Mouse (Mus musculus) cerebellum, adult 2 months (tissue): ENCODE measurements at regions not wholly inside any gene's neighbourhood (a gene's known extent, or its start where the extent isn't known, plus 50 kb on each side); places are given as distances from the start of the nearest gene placed in this dataset.

Experiments used
- DNase-seq, 2 experiments: peaks; one replicate each; pipeline ENCODE4 v3.0.0; 2021
- H3K27ac ChIP-seq: fragments of 200-500 bp; 2 replicates; pipeline ENCODE4 v1.5.1; 2012; ENCODE audit warnings: low read length, control low read depth, inconsistent platforms; ENCODE audit not compliant: insufficient read depth
- H3K27me3 ChIP-seq: fragments of 200-500 bp; 2 replicates; pipeline ENCODE4 v1.6.1; 2012; ENCODE audit warnings: inconsistent platforms, mild to moderate bottlenecking, low read length, moderate library complexity; ENCODE audit not compliant: control insufficient read depth, insufficient read depth
- H3K4me1 ChIP-seq: fragments of 200-500 bp; 2 replicates; pipeline ENCODE4 v1.6.1; 2011; ENCODE audit warnings: low read length; ENCODE audit not compliant: control insufficient read depth, insufficient read depth
- H3K4me3 ChIP-seq: fragments of 200-500 bp; replicated peaks from 2 replicates; pipeline ENCODE3; 2011; ENCODE audit warnings: mild to moderate bottlenecking, low read depth, low read length, control low read depth; ENCODE audit not compliant: insufficient read depth
- CTCF ChIP-seq: fragments of 200-500 bp; IDR thresholded peaks from 2 replicates; pipeline ENCODE4 v1.5.1; 2011; ENCODE audit warnings: low read depth, mild to moderate bottlenecking, control low read depth, low read length, moderate library complexity, borderline replicate concordance; ENCODE audit not compliant: insufficient read depth
- POLR2A ChIP-seq: fragments of 200-500 bp; IDR thresholded peaks from 2 replicates; pipeline ENCODE4 v1.6.1; 2011; ENCODE audit warnings: low read length, control low read depth, borderline replicate concordance; ENCODE audit not compliant: insufficient read depth
- WGBS: fragments of 180-500 bp; shearing (Covaris S2); methylation state at CpG from one replicate; pipeline ENCODE4 v1.1.7; 2018; 5-methylcytosine and 5-hydroxymethylcytosine counted together

- H3K4me1 ChIP-seq, result no peaks in the 10 kb centered on the region
- no peak for DNase-seq
- TF ChIP-seq CTCF (no peak), POLR2A (no peak)
- H3K27me3 ChIP-seq, result no peaks in the 10 kb centered on the region
- WGBS, result 33% methylated on average over 3 of the region's 3 CpGs
- H3K27ac ChIP-seq, result no peak overlapping the region
- no peak overlapping the region for H3K4me3 ChIP-seq
Observed at GRCm38 (mm10) chr9:90683319-90683718, 412.7 kb upstream of the Tbc1d2b start.

GRCm38 (mm10) chr9:90690066-90690465 lies 419.5 kb upstream of the Tbc1d2b start:
- no peak; the same call in 1 of the 2 replicates for TF ChIP-seq POLR2A
- no peak for TF ChIP-seq CTCF
- no peaks in the 10 kb centered on the region for H3K27me3 ChIP-seq
- peak; percentile 65 to 68 for DNase-seq
- H3K4me1 ChIP-seq, result no peaks in the 10 kb centered on the region; the same call in 1 of the 2 replicates
- H3K27ac ChIP-seq, result peak overlapping the region; percentile 51; the same call in 1 of the 2 replicates
- WGBS, result 25% methylated on average over 12 of the region's 12 CpGs
- peak overlapping the region; percentile 42 for H3K4me3 ChIP-seq

- DNase-seq, result no peak
- Histone ChIP-seq H3K4me3 (no peak overlapping the region), H3K4me1 (peaks cover 5% of the 10 kb centered on the region; the same call in 1 of the 2 replicates), H3K27me3 (no peaks in the 10 kb centered on the region), H3K27ac (no peak overlapping the region)
- TF ChIP-seq POLR2A, result no peak
- TF ChIP-seq CTCF, result no peak
Observed at GRCm38 (mm10) chr9:90691137-90691536, 420.5 kb upstream of the Tbc1d2b start.

DNA sequence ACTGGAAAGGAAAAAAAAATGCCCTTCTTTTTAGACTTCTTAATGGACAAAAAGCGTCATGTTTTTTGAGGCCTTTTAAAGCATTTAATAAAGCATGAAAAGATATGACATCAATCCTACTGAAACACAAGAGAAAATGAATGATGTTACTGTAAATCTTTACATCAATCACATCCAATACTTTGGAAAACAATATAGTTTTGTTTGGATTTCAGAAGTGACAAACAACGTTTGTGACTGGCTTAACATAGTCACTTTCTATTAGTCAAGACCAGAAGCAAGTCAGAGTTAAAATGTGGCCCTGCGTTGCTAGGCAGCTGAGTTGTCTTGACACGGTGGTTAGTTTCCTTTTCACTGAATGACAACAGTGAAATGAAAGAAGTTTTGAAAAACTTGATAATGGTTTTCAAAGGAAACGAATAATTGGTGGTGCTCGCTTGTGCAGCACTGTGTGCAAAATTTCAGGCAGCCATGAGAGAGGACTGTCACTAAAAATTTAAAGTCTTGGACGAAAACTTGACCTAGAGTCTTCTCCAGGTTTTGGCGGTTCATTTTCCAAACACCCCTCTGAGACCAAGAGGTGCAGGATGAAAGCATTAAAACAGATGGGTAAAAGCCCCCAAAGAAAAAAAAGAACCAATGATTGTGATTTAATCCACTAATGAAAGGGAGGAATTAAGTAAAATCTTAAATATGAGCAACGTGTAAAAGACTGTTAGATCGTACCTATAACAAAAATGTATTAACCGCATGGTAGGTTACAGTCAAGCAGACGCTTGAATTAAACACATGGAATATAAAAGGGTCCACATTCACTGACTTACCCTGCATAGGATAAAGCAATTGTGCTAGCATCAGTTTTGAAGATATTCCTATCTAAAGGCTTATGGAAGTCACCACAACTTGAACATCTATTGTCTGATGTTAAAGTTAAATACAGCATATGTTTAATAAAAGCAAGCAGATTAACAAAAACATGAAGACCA lies 421.4 kb upstream of the Tbc1d2b start:
- H3K4me3 ChIP-seq, result peak overlapping the region; percentile 31
- H3K27ac ChIP-seq, result peak overlapping the region; percentile 92; the same call in 1 of the 2 replicates

DNA sequence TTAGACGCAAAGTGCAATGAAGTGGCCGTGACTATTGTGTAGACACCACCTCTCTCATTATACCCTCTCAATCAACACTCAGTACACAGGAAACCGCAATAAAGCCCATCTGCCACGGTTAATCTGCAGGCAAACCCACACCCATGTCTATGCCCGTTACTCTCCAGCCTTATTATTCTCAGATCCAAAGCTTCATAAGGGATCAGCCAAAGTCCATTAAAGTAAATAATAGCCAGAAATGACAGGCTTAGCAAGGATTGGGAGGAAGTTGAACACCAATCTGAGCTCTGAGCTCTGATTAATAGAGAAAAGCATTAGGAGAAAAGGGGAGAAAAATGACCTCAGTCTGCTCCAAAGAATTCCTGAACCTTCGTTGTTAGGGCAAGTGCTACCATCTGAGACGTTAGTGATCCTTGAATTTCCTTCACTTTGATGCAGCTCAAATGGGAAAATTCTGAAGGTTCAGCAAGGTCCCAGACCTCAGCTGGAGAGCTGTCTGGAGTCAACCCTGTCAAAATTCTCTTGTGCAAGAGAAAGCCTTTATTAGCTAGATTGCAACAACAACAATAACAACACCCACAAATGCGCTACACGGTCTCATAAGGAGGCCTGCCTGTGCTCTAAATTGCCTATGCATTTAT lies 422.5 kb upstream of the Tbc1d2b start:
- no peaks in the 10 kb centered on the region for H3K27me3 ChIP-seq
- WGBS, result 6% methylated on average over 9 of the region's 9 CpGs
- DNase-seq, result peak; percentile 68 to 71
- H3K4me3 ChIP-seq, result peak overlapping the region; percentile 27
- H3K4me1 ChIP-seq, result peaks cover 5% of the 10 kb centered on the region; the same call in 1 of the 2 replicates
- peak; percentile 12; the same call in 1 of the 2 replicates for TF ChIP-seq POLR2A
- TF ChIP-seq CTCF, result no peak
- H3K27ac ChIP-seq, result peak overlapping the region; percentile 100

More for the DNA sequence above, 421.4 kb upstream of the Tbc1d2b start:
- no peak for TF ChIP-seq POLR2A
- TF ChIP-seq CTCF, result no peak
- peak; percentile 60 to 62 for DNase-seq
- no peaks in the 10 kb centered on the region for H3K27me3 ChIP-seq
- 7% methylated on average over 12 of the region's 12 CpGs for WGBS
- peaks cover 5% of the 10 kb centered on the region; the same call in 1 of the 2 replicates for H3K4me1 ChIP-seq

DNA sequence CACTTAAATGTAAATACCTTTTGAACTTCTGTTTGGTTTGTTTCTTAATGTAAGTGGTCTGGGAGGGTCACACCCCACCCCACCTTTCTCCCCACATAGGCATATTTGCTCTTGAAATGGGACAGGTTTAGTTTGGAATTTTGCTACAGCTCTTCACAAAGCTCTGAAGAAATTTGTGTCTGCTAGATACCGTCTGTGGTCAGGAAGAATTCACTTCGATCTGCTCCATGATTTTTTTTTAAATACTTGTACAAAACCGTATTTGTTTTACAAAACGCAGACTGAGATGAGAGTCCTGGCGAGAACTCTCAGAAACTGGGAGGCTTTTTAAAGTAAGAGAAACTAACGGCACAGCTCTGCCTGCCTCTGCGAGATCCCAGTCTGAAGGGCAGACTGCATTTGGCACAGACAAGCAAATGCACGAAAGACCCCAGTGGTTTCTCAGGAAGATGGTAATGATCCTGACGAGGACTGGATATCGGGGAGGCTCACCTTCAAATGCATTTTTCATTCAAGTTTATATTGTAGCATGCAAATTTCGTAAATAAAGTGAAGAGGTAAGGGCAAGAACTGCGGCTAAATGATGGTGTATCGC lies 423.5 kb upstream of the Tbc1d2b start:
- 6% methylated on average over 13 of the region's 13 CpGs for WGBS
- peak; percentile 69 to 73 for DNase-seq
- Histone ChIP-seq H3K4me1 (peaks cover 5% of the 10 kb centered on the region; the same call in 1 of the 2 replicates), H3K4me3 (peak overlapping the region; percentile 66), H3K27ac (peak overlapping the region; percentile 100), H3K27me3 (no peaks in the 10 kb centered on the region)
- peak; percentile 23; the same call in 1 of the 2 replicates for TF ChIP-seq POLR2A
- TF ChIP-seq CTCF, result no peak

DNA sequence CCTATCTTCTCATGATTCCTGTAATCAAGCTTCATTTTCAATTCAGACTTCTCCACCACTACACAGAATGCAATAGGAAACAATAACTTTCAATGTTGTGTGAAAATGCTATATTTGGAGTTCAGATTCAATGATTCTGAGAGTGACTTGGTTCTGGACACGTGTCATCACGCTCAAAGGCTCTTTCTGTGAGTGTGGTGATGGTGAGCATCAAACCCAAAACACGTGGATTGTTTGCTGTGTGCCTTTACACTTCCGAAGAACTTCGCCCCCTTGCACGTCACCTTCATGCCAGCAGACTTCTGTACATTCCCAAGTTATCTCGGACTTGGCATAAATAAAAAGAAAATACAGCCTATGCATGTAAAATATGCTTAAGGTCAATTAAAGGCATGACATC lies 425.1 kb upstream of the Tbc1d2b start:
- no peaks in the 10 kb centered on the region for H3K27me3 ChIP-seq
- 9% methylated on average over 7 of the region's 7 CpGs for WGBS
- TF ChIP-seq CTCF, result no peak
- TF ChIP-seq POLR2A, result no peak
- no peak overlapping the region for H3K4me3 ChIP-seq
- DNase-seq, result peak; percentile 57 to 58
- peaks cover 5% of the 10 kb centered on the region; the same call in 1 of the 2 replicates for H3K4me1 ChIP-seq
- H3K27ac ChIP-seq, result peak overlapping the region; percentile 90
